Mouse (Mus musculus) embryo, embryonic 11 days (tissue): ENCODE measurements at regions not wholly inside any gene's neighbourhood (a gene's known extent, or its start where the extent isn't known, plus 50 kb on each side); places are given as distances from the start of the nearest gene placed in this dataset.

Experiments used
- DNase-seq: peaks from one replicate; pipeline ENCODE4 v3.0.0-alpha.2; 2015

DNA sequence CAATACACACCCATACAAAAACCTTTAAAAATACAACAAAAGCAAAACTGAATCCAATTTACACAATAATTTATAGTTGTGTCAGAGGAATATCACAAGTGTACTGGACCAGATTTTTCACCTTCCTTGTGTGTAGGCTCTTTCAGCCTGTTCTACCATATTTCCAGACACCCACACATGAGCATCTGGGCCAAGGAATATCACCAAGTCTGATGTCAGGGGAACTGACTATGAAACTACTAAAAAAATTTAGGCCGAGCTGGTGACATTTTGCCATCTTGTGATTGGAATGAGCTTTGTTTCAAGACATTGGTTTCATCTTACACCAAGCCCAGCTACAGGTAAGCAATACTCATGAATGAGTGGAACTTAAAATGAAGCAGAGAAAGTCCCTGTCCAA, 234.9 kb upstream of the Emcn start:
- DNase-seq = no peak

- no peak for DNase-seq
These were observed 232.7 kb upstream of the Emcn start for GRCm38 (mm10) chr3:137108197-137108596.

GRCm38 (mm10) chr3:137109786-137110185, 231.1 kb upstream of the Emcn start:
- no peak for DNase-seq

DNA sequence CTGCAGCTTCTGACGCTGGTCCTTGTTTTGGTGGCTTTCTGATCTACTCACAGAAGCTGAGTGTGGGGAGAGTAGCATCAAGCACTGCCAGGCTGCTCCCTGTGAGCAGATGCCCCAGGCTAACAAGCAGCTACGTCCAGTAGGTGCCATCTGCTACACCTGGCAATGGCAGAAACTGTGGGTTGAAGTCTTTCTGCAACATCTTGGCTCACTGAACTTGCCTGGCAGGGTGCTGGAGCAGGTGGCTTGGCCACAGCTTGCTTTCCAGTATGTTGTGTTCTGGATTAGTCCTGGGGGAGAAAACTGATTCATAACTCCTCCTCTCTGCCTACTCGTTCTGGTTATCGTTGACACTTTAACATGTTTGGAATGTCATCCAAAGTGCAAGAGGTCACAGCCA, 230.4 kb upstream of the Emcn start:
- no peak for DNase-seq

DNA sequence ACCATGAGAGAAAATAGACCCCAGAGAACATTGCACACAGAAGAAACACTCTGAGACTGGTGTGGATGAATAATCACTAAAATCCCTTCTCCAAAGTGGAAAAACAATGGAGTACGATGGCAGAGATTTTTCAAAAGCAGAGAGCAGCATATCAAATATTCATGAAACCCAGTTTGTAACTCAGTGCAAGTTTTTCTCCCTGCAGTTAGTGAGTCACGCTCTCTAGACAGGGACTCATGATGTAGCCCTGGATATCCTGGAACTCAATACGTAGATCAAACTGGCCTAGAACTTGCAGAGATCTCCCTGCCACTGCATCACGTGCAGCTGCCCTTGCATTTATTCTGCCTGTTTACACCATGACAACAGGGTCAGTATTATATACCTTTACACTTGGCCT, 210.9 kb upstream of the Emcn start:
- DNase-seq = no peak

- DNase-seq = no peak
These were observed 198.8 kb upstream of the Emcn start for GRCm38 (mm10) chr3:137142041-137142440.

GRCm38 (mm10) chr3:137146062-137146461, 194.8 kb upstream of the Emcn start:
- no peak for DNase-seq

GRCm38 (mm10) chr3:137147405-137147804, 193.5 kb upstream of the Emcn start:
- DNase-seq = no peak

- DNase-seq = peak; percentile 30
These were observed 190.4 kb upstream of the Emcn start for GRCm38 (mm10) chr3:137150414-137151010.

- no peak for DNase-seq
These were observed 189.4 kb upstream of the Emcn start for GRCm38 (mm10) chr3:137151431-137151830.

- no peak for DNase-seq
These were observed 187.6 kb upstream of the Emcn start for GRCm38 (mm10) chr3:137153234-137153633.

DNA sequence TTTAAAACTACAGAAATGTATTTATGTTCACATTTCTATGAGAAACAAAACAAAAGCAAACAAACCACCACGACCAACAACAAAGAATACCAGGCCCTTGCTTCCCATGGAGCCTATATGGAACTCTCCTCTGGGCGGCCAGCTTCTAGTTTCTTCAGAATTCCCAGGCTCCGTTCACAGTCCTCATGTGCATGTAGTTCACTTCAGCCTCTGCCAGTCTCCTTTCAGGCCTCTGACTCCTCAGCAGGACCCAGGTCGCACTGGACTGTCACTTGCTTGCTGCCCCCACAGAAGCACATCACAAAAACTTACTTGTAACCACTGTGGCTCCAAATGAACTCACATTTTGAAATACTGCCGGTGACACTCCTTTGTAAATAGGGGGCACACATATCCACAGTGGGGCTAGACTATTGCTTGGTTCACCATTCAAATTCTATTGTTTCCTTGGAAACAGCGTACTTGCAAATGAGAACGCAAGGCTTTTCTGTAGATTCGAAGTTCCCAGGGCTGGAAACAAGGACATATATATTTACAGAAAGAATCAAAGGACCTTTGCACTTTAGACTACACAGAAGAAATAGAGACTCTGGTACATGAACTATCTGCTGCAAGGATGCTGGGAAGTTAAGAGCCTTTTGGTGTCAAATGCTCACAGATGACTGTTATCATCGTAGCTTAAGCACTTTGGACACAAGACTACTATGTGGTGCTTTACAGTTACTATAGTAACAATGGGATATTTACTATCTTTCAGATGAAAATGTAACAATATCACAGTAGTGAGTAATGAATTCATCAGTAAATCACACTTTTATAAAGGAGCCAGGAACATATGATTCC, 186.4 kb upstream of the Emcn start:
- peak; percentile 30 for DNase-seq

DNA sequence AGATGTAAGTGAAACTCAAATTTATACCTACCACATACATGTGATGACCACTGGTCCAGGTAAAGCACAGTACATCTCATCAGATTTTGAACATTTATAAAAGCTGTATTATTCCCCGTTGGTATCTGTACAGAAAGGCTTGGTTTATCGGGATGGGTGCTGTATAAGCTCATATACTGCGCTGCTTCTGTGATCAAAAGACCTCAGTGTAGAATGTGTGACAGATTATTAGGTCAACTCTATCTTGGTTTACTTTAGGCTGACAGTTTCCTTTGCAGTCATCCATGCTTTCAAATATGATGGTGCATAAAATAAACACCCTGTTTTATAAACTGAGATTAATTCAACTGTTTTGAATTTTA, 185.8 kb upstream of the Emcn start:
- DNase-seq = no peak

DNA sequence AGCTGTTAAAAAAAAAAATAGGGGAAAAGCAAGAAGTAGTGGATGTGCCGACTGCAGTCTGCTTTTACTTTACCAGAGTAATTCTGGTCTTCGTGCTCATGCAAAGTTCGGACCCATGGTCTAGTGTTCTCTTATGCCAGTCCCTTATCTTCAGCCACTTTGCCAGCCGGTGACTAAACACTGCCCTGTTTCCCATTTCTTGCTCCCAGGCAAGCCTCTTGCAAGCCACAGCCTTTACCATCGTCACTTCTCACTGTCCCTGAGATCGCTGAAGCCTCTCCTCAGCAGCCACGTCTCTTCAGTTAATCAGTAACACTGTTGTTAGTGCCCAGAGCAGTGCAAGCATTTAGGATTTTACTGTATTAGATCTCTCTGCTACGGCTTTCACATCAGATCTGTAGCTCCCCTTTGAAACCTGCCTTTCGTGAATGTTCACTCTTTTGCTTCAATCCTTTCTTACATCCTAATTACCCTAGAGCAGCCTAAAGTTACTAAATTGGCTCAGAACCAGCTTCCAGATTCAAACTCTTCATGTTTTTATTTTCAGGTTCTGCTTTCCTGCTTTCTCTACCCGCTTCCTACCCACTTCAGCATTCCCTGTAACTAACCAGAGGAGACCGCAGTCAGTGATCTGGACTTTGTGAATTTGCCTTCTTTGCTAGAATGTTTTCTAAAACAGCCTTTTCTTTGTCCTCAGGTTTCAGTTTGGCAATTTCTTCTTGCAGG, 184.5 kb upstream of the Emcn start:
- no peak for DNase-seq

GRCm38 (mm10) chr3:137189035-137189434, 151.8 kb upstream of the Emcn start:
- DNase-seq = peak; percentile 14

- no peak for DNase-seq
These were observed 150.4 kb upstream of the Emcn start for GRCm38 (mm10) chr3:137190489-137190888.

DNA sequence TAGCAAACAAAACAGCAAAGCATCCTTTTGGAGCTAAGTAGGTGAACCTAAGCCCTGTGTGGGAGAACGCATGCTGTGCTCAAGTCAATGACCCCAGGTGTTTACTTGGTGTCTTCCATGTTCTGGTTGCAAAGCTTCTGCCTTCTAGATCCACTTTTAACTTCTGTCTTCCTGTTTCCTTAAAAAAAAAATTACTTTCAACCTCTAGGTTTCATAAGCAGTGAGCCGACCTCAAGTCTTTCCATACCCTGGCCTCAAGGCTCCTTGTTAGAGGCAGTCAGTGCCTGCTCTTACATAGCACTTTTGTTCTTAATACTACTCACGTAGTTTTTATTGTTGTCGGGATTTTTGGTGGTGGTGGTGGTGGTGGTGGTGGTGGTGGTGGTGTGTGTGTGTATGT, 149.9 kb upstream of the Emcn start:
- DNase-seq = no peak

DNA sequence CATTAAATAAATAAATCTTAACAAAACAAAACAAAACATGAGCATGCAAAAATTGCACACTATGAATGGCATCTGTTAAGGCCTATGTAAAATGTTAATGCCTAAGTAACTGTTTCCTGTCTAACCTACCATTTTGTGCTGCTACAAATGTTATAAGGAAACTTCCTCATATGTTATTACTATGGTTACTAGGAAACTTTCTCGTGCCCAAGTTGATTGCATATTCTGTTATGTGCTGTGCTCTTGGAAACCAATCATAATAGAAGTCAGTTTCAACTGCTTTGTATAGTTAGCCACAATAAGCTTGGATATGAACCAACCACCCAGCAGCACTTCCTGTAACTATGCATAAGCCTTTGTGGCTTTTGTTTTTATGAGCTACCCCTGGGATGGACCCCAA, 147.0 kb upstream of the Emcn start:
- no peak for DNase-seq

GRCm38 (mm10) chr3:137211667-137212066, 129.2 kb upstream of the Emcn start:
- DNase-seq = no peak

DNA sequence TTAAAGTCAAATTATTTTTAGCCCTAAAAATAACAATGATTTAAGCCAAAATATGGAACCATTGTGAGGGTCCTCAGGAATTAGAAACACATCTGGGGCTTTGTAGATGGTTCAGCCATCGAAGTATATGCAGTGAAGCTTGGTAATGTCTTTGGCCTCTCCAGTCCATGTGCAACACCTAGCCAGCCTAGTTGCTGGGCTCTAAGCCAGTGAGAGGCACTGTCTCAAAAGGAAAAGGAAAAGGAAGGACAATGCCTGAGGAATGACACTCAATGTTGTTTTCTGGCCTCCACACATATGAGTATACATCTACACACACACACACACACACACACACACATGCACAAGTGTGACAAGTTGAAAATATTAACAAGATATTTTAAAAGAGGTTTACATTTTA, 124.8 kb upstream of the Emcn start:
- no peak for DNase-seq

- DNase-seq = peak; percentile 3
These were observed 123.6 kb upstream of the Emcn start for GRCm38 (mm10) chr3:137217245-137217644.

GRCm38 (mm10) chr3:137217926-137218325, 122.9 kb upstream of the Emcn start:
- DNase-seq = no peak

- no peak for DNase-seq
These were observed 114.7 kb upstream of the Emcn start for GRCm38 (mm10) chr3:137226151-137226550.
